Mouse (Mus musculus) left cerebral cortex, postnatal 10 days (tissue): ENCODE results near the gene Cfap52. TPM values are rescaled to one million over a fixed set of nuclear protein-coding genes. Genes with fewer than 3 reads are reported as not detected.

ENCODE experiments used
- total RNA-seq, 2 experiments: library from RNA; stranded (reverse); gene quantifications; 2 replicates each; pipeline ENCODE4 v1.2.3; 2021

Cfap52 gene
- total RNA-seq, 2 experiments from 2014 or later: 7.2 to 9.9 TPM

Other genes starting within 250 kb of the Cfap52 start
- gene Glp2r, start 194.5 kb downstream of the Cfap52 start, total RNA-seq: 1 to 10 TPM; 1.9 to 2.3 TPM
- not detected for gene Gsg1l2, start 191.0 kb downstream of the Cfap52 start, total RNA-seq
- gene Dhrs7c, start 167.5 kb downstream of the Cfap52 start, total RNA-seq: under 1 TPM; 0.41 to 0.65 TPM
- 10 to 100 TPM; 20.5 to 25.4 TPM for gene Usp43, start 43.5 kb downstream of the Cfap52 start, total RNA-seq
- 10 to 100 TPM; 28.1 to 28.4 TPM for gene Stx8, start 542 bp upstream of the Cfap52 start, total RNA-seq